Mouse (Mus musculus) heart, embryonic 11.5 days (tissue): ENCODE results near the gene Ms4a4b. TPM values are rescaled to one million over a fixed set of nuclear protein-coding genes. Genes with fewer than 3 reads are reported as not detected.
"Not testable (repeated sequence)": the region's sequence is repeated elsewhere in the genome, so short reads cannot be mapped to it uniquely, and the experiment has no call there.

Source experiments
- ATAC-seq: fragments of 200-750 bp; cut with Nextera tagmentation; replicated peaks from 2 replicates; pipeline ENCODE4 v1.8.0; 2017; ENCODE audit warnings: moderate library complexity; ENCODE audit not compliant: insufficient number of reproducible peaks, low FRiP score, low TSS enrichment
- H3K27ac ChIP-seq: fragments of 300-500 bp; sonication (generic); 2 replicates; pipeline ENCODE4 v1.5.1; 2014; ENCODE audit warnings: mild to moderate bottlenecking, low read depth, low read length
- H3K27me3 ChIP-seq: fragments of 300-500 bp; sonication (generic); 2 replicates; pipeline ENCODE4 v1.6.1; 2014; ENCODE audit warnings: mild to moderate bottlenecking, low read length, mixed read lengths; ENCODE audit not compliant: control insufficient read depth, insufficient read depth
- H3K36me3 ChIP-seq: fragments of 300-500 bp; sonication (generic); 2 replicates; pipeline ENCODE4 v1.6.1; 2014; ENCODE audit warnings: mild to moderate bottlenecking, low read length, moderate library complexity, mixed read lengths; ENCODE audit not compliant: control insufficient read depth, insufficient read depth
- H3K4me1 ChIP-seq: fragments of 300-500 bp; sonication (generic); 2 replicates; pipeline ENCODE4 v1.6.1; 2014; ENCODE audit warnings: low read length; ENCODE audit not compliant: control insufficient read depth, insufficient read depth
- H3K4me2 ChIP-seq: fragments of 300-500 bp; sonication (generic); 2 replicates; pipeline ENCODE4 v1.6.1; 2014; ENCODE audit warnings: mild to moderate bottlenecking, moderate library complexity
- H3K4me3 ChIP-seq: fragments of 300-500 bp; sonication (generic); 2 replicates; pipeline ENCODE4 v1.5.1; 2014; ENCODE audit warnings: low read depth, low read length
- H3K9ac ChIP-seq: fragments of 300-500 bp; sonication (generic); 2 replicates; pipeline ENCODE4 v1.6.1; 2014; ENCODE audit warnings: mild to moderate bottlenecking, low read depth, low read length, moderate library complexity
- H3K9me3 ChIP-seq: fragments of 300-500 bp; sonication (generic); replicated peaks from 2 replicates; pipeline ENCODE4 v1.6.1; 2016; ENCODE audit warnings: low read length; ENCODE audit not compliant: control insufficient read depth
- WGBS: fragments of 180-500 bp; shearing (Covaris S2); extraction: QIAGEN DNeasy Blood & Tissue Kit; methylation state at CpG from one replicate; pipeline ENCODE4 v1.1.7; 2014; ENCODE audit not compliant: insufficient replicate concordance; 5-methylcytosine and 5-hydroxymethylcytosine counted together
- polyA plus RNA-seq: library from polyadenylated mRNA; unstranded; fragments of >200 nt; fragmentation: Nextera tagmentation; extraction: Ambion mirVana; gene quantifications from 2 replicates; pipeline ENCODE4 v1.2.1, GENCODE M21; 2014

Gene Ms4a4b
- polyA plus RNA-seq, 1 experiment from 2014 or later = not detected

DNA sequence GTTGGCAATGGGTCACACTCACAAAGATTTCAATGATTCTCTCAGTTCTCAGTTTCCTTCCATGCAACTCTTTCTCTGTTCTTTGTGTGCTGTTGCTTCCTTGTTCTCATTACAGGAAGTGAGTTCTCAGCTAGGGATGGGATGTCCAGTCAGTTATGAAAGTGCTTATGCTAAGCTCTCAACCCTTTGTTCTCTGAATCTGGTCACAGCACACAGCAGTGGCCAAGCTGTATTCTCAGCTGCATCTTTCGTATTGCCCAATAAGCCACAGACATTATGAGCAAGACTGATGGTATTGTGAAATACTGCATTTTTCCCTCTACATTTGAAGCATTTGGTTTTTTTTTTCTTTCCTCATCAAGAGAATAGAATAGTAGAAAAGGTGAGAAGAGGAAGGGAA, 12.1 kb upstream of the Ms4a4b start:
- not testable (repeated sequence) for H3K9ac ChIP-seq, H3K9me3 ChIP-seq, H3K27me3 ChIP-seq, H3K27ac ChIP-seq, ATAC-seq, H3K4me2 ChIP-seq, H3K4me1 ChIP-seq, H3K36me3 ChIP-seq, H3K4me3 ChIP-seq
- WGBS = 78% methylated on average over 1 of the region's 1 CpGs

DNA sequence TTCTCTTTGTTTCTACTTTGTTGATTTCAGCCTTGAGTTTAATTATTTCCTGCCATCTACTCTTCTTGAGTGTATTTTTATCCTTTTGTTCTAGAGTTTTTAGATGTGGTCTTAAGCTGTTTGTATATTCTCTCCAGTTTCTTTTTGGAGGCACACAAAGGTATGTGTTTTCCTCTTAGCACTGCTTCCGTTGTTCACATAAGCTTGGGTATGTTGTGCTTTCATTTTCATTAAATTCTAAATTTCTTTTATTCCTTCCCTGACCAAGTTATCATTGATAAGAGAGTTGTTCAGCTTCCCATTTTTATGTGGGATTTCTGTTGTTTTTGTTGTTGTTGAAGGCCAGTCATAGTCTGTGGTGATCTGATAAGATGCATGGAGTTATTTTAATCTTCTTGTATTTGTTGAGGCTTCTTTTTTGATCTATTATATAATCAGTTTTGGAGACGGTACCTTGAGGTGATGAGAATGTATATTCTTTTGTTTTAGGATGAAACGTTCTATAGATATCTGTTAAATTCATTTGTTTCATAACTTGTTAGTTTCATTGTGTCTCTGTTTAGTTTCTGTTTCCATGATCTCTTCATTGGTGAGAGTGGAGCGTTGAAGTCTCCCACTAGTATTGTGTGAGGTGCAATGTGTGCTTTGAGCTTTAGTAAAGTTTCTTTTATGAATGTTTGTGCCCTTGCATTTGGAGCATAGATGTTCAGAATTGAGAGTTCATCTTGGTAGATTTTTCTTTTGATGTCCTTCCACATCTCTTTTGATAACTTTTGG, 8.1 kb upstream of the Ms4a4b start:
- 73% methylated on average over 4 of the region's 4 CpGs for WGBS
- Histone ChIP-seq H3K4me3 (no peak overlapping the region), H3K36me3 (no peaks in the 10 kb centered on the region), H3K27ac (no peak overlapping the region), H3K9ac (no peak overlapping the region), H3K4me1 (no peaks in the 10 kb centered on the region), H3K27me3 (no peaks in the 10 kb centered on the region), H3K4me2 (no peak overlapping the region), H3K9me3 (no peaks in the 10 kb centered on the region)
- no peak for ATAC-seq

DNA sequence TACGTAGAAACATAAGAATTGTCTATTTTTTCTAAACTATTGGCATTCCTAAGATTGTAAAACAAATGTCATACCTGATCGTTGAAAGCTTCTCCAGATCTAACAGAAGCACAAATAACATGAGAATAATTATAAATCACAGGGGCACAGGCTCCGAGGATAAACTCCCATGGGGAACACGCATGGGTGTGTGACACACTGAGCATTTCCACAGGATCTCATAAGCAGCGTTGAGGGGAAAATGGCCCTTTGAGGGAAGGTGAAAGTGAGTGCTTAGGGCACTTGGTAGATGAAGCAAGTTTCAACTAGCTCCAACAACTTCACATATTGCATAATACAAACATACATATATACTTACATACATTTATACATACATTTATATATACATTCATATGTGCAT, 611 bp downstream of the Ms4a4b start:
- H3K36me3 ChIP-seq = no peaks in the 10 kb centered on the region
- no peak overlapping the region for H3K4me2 ChIP-seq
- H3K27ac ChIP-seq = no peak overlapping the region
- H3K27me3 ChIP-seq = no peaks in the 10 kb centered on the region
- 78% methylated on average over 5 of the region's 5 CpGs for WGBS
- H3K4me3 ChIP-seq = no peak overlapping the region
- H3K9me3 ChIP-seq = no peaks in the 10 kb centered on the region
- H3K4me1 ChIP-seq = no peaks in the 10 kb centered on the region
- H3K9ac ChIP-seq = no peak overlapping the region
- ATAC-seq = no peak

DNA sequence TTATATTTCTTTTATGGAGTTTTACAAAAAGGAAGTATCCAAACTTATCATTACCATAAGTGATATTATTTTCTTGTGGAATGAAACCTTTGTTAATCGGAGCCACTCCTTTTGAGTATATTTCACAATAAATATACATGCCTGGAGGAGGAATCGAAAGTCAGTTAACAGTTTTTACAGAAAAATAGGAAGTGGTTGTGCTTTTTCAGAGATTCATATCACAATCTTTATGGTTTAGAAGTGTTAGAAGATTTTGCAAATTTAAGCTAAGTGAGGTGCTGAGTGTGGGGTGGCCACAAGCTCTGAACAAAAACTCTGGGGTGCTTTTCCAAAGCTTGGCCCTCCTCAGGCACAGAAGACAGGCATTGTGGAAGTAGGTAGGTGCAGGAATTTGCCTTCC, 3.9 kb downstream of the Ms4a4b start:
- Histone ChIP-seq H3K4me3 (no peak overlapping the region), H3K4me2 (no peak overlapping the region), H3K9ac (no peak overlapping the region), H3K4me1 (no peaks in the 10 kb centered on the region), H3K9me3 (no peaks in the 10 kb centered on the region), H3K27me3 (no peaks in the 10 kb centered on the region), H3K36me3 (no peaks in the 10 kb centered on the region), H3K27ac (no peak overlapping the region)
- ATAC-seq = no peak
- 81% methylated on average over 2 of the region's 2 CpGs for WGBS

DNA sequence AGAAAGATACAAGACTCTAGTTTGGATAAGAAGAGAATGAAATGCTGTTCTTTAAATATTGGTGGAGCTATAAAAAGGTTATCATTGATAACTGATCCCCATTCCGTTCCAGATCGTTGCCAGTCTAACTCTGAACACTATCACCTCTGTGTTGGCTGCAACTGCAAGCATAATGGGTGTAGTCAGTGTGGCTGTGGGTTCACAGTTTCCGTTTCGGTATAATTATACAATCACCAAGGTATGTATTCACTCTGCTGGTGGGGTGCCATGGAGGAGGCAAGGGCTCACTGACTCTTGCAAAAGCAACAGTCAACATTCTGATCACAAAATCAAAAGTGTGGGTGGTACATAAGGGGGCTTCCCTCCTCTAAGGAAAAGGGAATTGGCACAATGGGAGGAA, 15.7 kb downstream of the Ms4a4b start:
- 81% methylated on average over 3 of the region's 4 CpGs for WGBS
- H3K4me2 ChIP-seq, ATAC-seq, H3K27ac ChIP-seq, H3K27me3 ChIP-seq, H3K4me1 ChIP-seq, H3K9ac ChIP-seq, H3K36me3 ChIP-seq, H3K9me3 ChIP-seq, H3K4me3 ChIP-seq: not testable (repeated sequence)

DNA sequence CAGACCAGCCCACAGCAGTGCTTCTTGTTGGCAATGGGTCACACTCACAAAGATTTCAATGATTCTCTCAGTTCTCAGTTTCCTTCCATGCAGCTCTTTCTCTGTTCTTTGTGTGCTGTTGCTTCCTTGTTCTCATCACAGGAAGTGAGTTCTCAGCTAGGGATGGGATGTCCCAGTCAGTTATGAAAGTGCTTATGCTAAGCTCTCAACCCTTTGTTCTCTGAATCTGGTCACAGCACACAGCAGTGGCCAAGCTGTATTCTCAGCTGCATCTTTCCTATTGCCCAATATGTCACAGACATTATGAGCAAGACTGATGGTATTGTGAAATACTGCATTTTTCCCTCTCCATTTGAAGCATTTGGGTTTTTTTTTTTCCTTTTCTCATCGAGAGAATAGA, 21.4 kb downstream of the Ms4a4b start:
- not testable (repeated sequence) for H3K27me3 ChIP-seq, H3K27ac ChIP-seq, H3K4me1 ChIP-seq, H3K36me3 ChIP-seq, H3K4me2 ChIP-seq, ATAC-seq, H3K4me3 ChIP-seq, H3K9ac ChIP-seq, H3K9me3 ChIP-seq
- WGBS = 40% methylated on average over 1 of the region's 1 CpGs

DNA sequence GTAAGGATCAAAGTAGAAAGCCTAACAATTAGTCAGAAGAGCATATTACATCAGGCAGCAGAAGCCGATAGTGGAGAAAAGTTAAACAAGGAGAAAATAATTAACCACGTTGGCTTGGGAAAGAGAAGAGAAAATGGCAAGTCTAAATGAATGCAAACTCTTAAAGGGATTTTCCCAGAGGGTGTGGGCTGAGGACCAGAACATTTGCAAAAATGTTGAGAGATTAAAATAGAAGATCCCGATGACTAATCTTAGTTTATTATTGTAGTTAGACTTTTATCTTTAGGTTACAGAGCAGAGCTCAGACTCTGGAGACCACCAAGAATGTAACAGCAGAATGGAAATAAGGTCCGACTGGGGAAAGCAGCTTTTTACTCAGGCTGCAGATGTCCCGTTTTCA, 23.1 kb downstream of the Ms4a4b start:
- WGBS = 59% methylated on average over 5 of the region's 5 CpGs
- no peak overlapping the region for H3K27ac ChIP-seq

DNA sequence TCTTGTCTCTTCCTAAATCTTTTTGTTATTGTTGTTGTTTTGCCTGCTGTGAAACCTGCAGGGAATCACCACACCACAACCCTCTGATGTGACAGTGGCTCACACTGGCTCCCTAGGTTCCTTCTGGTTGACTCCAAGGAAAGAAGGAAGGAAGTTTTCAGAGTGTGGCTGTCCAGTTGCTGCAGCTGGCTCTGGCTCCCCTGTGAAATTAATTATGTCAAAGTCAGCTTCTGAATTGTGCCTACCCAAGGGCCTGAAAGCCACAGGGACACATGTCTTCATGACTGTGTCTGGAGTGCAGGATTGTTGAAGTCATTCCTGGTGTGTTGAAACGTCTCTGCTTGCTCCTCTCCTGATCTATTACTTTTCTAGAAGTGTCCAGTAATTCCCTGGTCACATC, 25.0 kb downstream of the Ms4a4b start:
- not testable (repeated sequence) for ATAC-seq, H3K27ac ChIP-seq, H3K9ac ChIP-seq, H3K9me3 ChIP-seq, H3K36me3 ChIP-seq, H3K27me3 ChIP-seq, H3K4me1 ChIP-seq, H3K4me3 ChIP-seq, H3K4me2 ChIP-seq
- WGBS = 58% methylated on average over 1 of the region's 1 CpGs

More for the DNA sequence above, 23.1 kb downstream of the Ms4a4b start:
- Histone ChIP-seq H3K9ac (no peak overlapping the region), H3K27me3 (no peaks in the 10 kb centered on the region), H3K4me1 (no peaks in the 10 kb centered on the region), H3K4me3 (no peak overlapping the region), H3K4me2 (no peak overlapping the region), H3K9me3 (no peaks in the 10 kb centered on the region), H3K36me3 (no peaks in the 10 kb centered on the region)
- no peak for ATAC-seq

DNA sequence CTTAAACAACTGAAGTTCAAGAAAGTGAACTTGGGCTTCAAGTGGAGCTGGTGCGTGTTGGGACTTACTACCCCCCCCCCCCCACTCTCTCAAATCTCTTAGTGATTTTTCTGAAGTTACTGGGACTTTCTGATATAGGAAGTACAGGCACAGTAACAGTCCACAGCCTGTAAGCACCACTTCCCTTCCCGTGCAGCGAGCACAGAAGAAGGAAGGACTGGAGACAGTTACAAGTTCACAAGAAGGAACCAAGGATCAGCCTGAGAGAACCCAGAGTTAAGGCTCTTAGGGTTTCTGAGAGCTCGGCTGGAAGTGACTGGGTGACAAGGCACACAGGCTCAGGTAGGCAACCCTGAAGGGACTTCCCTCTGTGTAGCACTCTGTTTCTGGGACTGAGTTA, 25.9 kb downstream of the Ms4a4b start, which contains the start of gene Ms4a6c:
TSS of gene Ms4a6c (plus strand) at position 152 of the 400 bp plus-strand sequence.
- H3K4me1 ChIP-seq, H3K36me3 ChIP-seq, H3K9ac ChIP-seq, H3K27ac ChIP-seq, H3K27me3 ChIP-seq, H3K9me3 ChIP-seq, H3K4me2 ChIP-seq, H3K4me3 ChIP-seq, ATAC-seq: not testable (repeated sequence)
- 74% methylated on average over 4 of the region's 4 CpGs for WGBS
